Mouse (Mus musculus) thymus, postnatal 36 days (tissue): ENCODE measurements at regions not wholly inside any gene's neighbourhood (a gene's known extent, or its start where the extent isn't known, plus 50 kb on each side); places are given as distances from the start of the nearest gene placed in this dataset.

Experiments used
- DNase-seq, 2 experiments: peaks; one replicate each; pipeline ENCODE4 v3.0.0; 2022; ENCODE audit warnings: mixed read lengths in 2 of 2

DNA sequence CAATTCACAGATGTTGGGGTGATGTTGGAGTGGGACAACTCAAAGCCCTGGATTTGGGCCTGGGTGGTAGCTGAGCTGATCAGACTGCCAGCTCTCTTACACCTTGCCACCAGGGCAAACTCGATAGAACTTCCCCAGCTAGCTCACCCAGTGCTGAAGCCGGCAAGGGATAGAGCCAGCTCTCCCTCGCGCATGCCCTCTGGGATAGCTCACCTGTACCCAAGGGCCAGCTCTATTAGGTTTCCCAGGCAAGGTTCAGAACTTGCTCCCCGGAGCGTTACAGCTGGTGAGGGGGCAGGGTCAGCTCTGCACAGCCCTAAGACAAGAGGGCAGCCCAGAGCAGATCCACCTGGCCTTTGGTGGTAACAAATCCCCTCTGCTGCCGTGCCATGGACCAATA is 54.1 kb upstream of the 1700012A03Rik start:
- no peak for DNase-seq

DNA sequence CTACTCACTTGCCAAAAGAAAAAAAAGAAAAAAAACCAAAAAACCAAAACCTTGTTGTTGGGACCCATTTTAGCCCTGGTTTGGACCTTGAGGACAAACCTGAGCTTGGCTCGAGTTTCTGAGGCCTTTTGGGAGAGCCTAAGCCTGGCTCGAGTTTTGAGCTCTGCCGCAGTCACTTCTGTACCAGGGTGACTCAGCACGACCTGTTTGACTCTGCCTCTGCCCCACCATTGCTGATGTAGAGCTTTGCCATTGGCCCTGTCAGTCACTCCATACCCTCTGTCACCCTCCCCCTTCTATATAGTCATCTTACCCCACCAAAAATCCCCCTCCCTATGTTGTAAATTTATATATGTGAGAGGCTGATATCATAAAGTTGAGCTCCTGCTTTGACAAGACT is 54.8 kb upstream of the 1700012A03Rik start:
- DNase-seq, result no peak

DNA sequence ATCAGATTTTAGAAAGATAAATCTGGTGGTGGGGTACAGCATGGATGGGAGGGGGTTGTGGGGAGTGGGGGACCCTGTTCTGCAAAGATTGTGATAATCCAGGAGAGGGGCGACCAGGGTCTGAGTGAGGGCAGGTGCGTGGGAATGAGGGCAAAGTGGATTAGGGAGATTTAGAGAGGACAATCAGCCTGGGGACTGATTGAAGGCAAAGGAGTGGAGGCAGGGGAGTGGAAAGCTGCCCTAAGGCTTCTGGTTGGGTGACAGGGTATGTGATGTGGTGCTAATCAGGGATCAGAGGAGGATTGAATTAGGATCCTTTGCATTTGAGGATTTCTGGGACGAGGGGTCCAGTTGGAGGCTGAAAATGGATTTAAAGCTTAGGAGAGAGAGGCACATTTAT is 64.3 kb upstream of the 1700012A03Rik start:
- DNase-seq, result no peak

GRCm38 (mm10) chr6:31976705-31977104 is 73.3 kb upstream of the 1700012A03Rik start:
- DNase-seq, result no peak

DNA sequence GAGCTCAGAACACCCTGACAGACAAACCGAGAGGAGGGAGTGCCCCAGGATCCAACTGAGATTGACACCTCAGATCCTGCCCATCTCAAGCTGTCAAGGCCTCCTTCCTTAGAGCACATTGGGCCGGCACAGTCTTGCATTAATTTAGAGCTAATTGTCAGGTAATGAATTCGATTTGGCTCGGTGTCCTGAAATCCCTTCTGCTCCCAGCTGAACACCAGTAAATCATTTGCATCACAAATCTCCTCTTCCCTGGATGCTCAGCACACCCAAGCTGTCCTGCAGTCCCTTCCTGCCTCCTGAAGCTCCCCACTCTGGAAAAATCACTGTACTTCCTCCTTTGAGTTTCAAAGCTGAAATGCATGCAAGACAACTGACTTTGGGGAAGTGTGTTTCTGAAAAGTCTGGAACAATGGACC is 102.0 kb upstream of the 1700012A03Rik start:
- no peak for DNase-seq

- DNase-seq, result no peak
Measured at GRCm38 (mm10) chr6:31946572-31946971, 103.5 kb upstream of the 1700012A03Rik start.

- no peak for DNase-seq
Measured at GRCm38 (mm10) chr6:31945347-31945746, 104.7 kb upstream of the 1700012A03Rik start.

DNA sequence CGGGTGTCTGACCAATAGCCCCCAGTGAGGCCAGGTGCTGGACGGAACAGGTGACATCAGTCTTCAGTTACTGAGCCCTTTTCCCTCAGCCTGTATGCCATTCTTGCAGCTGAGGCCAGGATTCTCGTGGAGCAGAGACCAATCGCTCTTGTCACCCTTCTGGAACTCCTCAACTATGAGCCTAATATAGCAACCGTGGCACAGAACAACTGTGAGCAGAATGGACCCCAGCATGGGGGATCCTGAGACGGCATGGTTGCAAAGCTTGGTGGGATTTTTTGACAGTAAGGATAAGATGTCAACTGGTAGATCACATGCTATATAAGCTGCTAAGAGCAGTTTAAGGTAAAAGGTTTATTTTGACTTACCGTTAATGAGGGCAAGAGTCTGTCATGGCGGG is 105.5 kb upstream of the 1700012A03Rik start:
- DNase-seq, result no peak

GRCm38 (mm10) chr6:31942696-31943095 is 107.3 kb upstream of the 1700012A03Rik start:
- DNase-seq, result no peak

DNA sequence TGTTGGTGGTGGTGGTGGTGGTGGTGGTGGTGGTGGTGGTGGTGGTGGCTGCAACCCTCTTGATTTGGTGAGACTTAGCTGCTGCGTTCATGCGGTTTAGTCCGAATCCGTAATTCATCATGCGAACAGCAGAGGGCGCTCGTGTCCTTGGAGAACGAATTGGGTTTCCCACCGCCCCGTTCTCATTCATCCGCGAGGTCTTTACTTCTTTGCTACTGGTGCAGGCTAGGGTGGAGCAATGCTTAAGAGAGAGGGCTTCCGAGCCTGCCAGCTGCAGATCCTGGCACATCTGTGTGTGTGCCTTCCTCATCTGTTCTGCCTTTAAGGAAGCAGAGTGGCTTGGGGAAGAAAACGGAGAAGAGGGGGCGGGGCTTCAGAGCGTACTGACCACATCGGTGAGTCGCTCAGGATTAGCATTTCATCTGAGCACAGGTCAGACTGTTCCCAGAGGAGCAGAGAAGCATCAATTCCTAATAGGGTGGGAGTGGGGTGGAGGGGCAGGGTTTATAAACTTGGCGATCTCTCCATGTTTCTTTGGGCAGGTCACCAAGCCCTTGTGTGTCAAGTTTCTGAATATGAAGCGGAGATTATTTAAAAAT is 111.7 kb upstream of the 1700012A03Rik start:
- DNase-seq, result peak; percentile 61 to 71

DNA sequence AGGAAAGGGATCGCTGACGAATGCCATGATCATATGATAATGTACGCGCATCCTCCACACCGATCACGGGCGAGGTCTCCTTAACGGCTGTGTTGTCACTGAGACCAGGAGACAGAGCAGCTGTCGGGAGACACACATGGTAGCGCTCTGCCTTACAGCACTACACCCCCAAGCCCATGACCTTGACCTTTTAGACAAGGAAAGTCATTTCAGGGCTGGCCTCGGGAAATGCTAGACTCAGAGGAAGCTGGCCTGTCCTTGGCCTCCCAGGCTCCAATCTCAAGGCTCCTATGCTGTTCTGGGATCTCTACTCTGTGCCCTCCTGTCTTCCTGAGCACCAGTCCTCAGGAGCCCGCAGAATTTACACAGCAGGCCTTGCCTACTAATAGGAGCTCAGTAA is 112.9 kb upstream of the 1700012A03Rik start:
- no peak for DNase-seq

GRCm38 (mm10) chr6:31934826-31935225 is 115.2 kb upstream of the 1700012A03Rik start:
- DNase-seq, result no peak

DNA sequence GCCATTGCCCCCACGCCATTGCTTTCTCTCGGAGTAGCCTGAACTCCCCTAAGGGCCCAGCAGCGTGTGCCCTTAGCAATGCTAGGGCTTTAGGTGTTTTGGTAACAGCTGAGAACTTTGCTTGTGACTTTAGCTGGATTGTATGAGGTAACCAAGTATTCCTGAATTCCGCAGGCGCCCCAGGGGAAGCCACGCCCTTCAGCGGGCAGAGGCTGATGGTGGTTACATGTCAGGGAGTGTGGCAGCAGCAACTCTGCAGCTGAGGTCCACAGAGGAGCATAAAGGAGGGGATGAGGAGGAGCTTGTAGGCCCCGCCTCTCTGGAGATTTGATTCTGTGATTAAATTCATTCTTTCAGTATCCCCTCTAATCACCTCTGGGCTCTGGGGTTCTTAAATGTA is 116.1 kb upstream of the 1700012A03Rik start:
- DNase-seq, result no peak

- DNase-seq, result no peak
Measured at GRCm38 (mm10) chr6:31933364-31933763, 116.7 kb upstream of the 1700012A03Rik start.

- DNase-seq, result no peak
Measured at GRCm38 (mm10) chr6:31931116-31931515, 118.9 kb upstream of the 1700012A03Rik start.

GRCm38 (mm10) chr6:31929165-31929564 is 120.9 kb upstream of the 1700012A03Rik start:
- no peak for DNase-seq

DNA sequence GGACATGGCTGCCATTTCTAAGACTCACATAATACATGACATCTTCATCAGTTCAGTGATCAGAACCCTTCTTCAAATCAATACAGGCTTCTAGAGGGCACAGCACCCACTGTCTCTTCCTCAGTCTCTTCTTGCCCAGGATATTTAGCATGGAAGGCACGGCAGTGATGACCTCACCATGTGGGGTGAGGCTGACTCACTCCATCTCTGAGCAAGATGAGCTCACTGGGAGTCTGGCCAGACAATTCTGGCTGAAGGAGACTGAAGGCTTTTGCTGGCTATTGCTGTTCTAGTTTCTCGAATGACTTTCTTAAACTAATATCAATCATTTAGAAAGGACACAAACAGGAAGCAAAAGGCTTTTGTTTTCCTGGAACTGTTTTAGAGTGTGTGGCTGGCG is 122.9 kb upstream of the 1700012A03Rik start:
- no peak for DNase-seq

GRCm38 (mm10) chr6:31924669-31925046 is 125.4 kb upstream of the 1700012A03Rik start:
- no peak for DNase-seq

DNA sequence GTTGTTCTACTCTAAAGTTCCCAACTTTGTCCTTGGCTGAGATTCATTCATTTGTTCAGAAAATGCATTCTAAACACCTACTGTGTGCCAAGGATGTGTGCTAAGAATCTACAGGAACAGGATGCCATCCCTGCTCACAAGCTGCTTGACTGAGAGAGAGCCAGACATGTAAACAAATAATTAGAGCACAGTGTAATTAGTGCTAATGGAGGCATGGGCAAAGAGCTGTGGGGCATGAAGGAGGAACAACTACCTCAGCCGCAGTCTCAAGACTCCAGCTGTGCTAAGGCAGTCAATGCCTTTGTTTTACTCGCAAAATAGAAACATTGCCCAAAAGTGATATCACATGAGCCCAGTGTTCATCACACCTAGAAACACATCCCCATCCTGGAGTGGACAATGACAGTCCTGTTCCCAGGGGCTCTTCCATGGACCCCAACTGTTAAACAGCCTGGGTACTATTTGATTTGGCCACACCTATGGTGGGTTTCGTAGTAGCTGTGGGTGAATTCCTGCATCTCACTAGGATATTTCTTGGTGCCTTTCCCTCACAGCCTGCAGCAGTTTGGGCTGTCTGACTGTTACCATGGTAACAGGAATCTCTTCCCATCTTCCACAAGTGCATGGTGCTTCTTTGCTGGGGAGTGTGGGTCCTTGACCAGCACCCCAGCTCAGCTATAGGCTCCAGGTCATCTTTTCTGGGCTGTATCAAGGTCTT is 125.9 kb upstream of the 1700012A03Rik start:
- no peak for DNase-seq

DNA sequence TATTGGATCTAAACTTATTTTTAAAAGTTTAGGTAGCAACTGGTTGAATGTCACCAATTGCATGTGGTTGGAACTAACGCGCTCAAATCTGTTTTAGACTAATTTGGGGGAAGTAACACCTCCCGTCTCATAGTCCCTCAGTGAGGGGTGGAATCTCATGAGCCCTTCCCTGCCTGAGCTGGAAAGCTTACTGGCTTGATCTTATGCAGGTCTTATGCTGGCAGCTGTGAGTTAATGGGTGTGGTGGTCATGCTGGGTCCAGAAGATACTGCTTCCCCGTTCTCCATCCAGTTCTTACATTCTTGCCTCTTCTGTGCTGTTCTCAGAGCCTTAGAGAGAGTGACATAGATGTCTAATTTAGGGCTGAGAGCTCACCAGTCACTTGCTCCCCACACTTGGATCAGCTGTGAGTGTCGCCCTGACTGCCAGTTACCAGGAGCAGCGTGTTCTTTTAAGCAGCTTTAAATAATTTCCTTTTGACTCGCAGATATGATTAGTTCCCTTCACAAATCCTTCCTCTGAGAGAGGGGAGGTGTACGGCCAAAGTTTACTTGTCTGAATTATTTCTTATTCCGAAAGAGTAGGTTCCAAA is 128.4 kb upstream of the 1700012A03Rik start:
- DNase-seq, result no peak

GRCm38 (mm10) chr6:31917411-31918131 is 132.5 kb upstream of the 1700012A03Rik start:
- DNase-seq, result no peak

- no peak for DNase-seq
Measured at GRCm38 (mm10) chr6:31901791-31902190, 148.3 kb upstream of the 1700012A03Rik start.

DNA sequence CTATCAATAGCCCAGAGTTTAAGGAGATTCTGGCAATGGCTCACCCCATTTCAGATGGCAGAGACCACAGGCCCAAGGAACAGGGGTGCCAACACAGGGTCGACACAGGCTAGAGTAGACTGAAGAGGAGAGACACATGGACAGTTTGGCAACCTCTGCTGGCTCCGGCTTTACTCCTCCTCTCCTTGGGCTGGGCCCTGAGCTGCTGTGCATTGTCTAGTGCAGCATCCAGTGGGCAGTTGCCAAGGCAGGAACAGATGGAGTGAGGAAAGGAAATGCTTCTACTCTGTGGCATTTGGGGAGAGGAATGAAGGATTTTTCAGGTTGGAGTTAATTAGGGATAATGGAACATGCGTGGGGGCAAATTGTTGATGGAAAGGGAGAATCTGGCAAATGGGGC is 151.0 kb upstream of the 1700012A03Rik start:
- no peak for DNase-seq

DNA sequence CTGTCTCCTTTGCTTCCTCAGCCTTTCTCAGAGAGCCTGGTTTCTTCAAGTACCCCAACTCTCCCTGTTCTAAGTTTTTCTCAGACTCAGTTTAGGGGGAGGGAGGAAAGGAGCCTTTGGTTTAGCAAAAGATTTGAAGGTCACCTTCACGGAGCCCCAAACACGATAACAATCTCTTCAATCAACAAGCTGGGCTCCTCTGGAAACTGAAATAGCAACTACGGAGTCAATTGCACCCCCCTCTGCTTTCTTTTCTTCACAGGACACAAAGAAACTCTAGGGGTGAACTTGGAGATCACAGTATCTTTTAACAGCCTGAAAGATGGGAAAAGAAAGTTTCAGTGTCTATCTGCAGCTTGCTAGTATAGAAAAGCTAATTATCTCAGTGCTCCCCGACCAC is 151.4 kb upstream of the 1700012A03Rik start:
- DNase-seq, result no peak
